Mouse (Mus musculus) stomach, postnatal 0 days (tissue): ENCODE measurements at regions not wholly inside any gene's neighbourhood (a gene's known extent, or its start where the extent isn't known, plus 50 kb on each side); places are given as distances from the start of the nearest gene placed in this dataset.

ENCODE experiments used
- CTCF ChIP-seq: IDR thresholded peaks from 2 replicates; pipeline ENCODE4 v1.5.1; 2016; ENCODE audit warnings: antibody characterized with exemption, low read depth, mild to moderate bottlenecking, moderate library complexity
- EP300 ChIP-seq: optimal IDR thresholded peaks from 2 replicates; pipeline ENCODE3; 2016; ENCODE audit warnings: antibody characterized with exemption

- TF ChIP-seq CTCF: no peak
- TF ChIP-seq EP300: no peak
These were observed 3229.1 kb upstream of the Gm6569 start for GRCm38 (mm10) chr15:70605251-70605650.
